In genomic region chr19:31755929-31756792, GRCm38 (mm10) we compare ENCODE assay signal across 8 mouse cellular contexts. TPM values are rescaled to one million over a fixed set of nuclear protein-coding genes. Genes with fewer than 3 reads are reported as not detected.
DNase-seq lines count a peak whose midpoint lies in the region; ATAC-seq and TF ChIP-seq lines count a peak whose summit lies in the region.

No protein-coding gene starts in this region.

- no peak overlapping the region for H3K27ac ChIP-seq in embryonic facial prominence, embryonic 11.5 days (replicated peaks; ENCODE audit: low read depth, low read length)
- H3K27ac ChIP-seq in heart, embryonic 13.5 days (replicated peaks): no peak overlapping the region
- no peak overlapping the region for H3K27ac ChIP-seq in liver, embryonic 12.5 days
- H3K27ac ChIP-seq in neural tube, embryonic 11.5 days (ENCODE audit: low read depth, low read length): no peak overlapping the region

- H3K4me2 ChIP-seq in embryonic facial prominence, embryonic 11.5 days (ENCODE audit: low read depth, low read length): no peak overlapping the region
- H3K4me2 ChIP-seq in heart, embryonic 13.5 days: peak overlapping the region; percentile 57
- peak overlapping the region; percentile 38; the same call in 1 of the 2 replicates for H3K4me2 ChIP-seq in liver, embryonic 12.5 days
- no peak overlapping the region; the same call in 1 of the 2 replicates for H3K4me2 ChIP-seq in neural tube, embryonic 11.5 days (ENCODE audit: low read depth)

- peaks cover 44% of the 10 kb centered on the region for H3K27me3 ChIP-seq in Patski
- H3K27me3 ChIP-seq in embryonic facial prominence, embryonic 11.5 days (ENCODE audit: control insufficient read depth, insufficient read depth, low read length): no peaks in the 10 kb centered on the region
- H3K27me3 ChIP-seq in heart, embryonic 13.5 days (replicated peaks): no peaks in the 10 kb centered on the region
- no peaks in the 10 kb centered on the region for H3K27me3 ChIP-seq in liver, embryonic 12.5 days (replicated peaks)
- H3K27me3 ChIP-seq in neural tube, embryonic 11.5 days (ENCODE audit: control insufficient read depth, insufficient read depth, low read length): no peaks in the 10 kb centered on the region

- CTCF ChIA-PET in Patski (lab: Charles Lee): interaction anchor here (1.0 to 1.1 kb wide), 2 partner anchors 10 to 13 kb away, joined by 3 read pairs; no protein-coding TSS in a partner anchor

- no peak overlapping the region for H3K9ac ChIP-seq in embryonic facial prominence, embryonic 11.5 days (replicated peaks; ENCODE audit: low read length)
- peak overlapping the region; percentile 25; the same call in 1 of the 2 replicates for H3K9ac ChIP-seq in heart, embryonic 13.5 days
- H3K9ac ChIP-seq in liver, embryonic 12.5 days: no peak overlapping the region
- H3K9ac ChIP-seq in neural tube, embryonic 11.5 days (ENCODE audit: low read length): no peak overlapping the region

- peak; percentile 67 for TF ChIP-seq CTCF in Patski (IDR thresholded peaks at IDR 0.05)

- ATAC-seq in Patski: peak; percentile 74
- peak; percentile 44; the same call in 1 of the 2 replicates for ATAC-seq in embryonic facial prominence, embryonic 11.5 days (replicated peaks; ENCODE audit: insufficient number of reproducible peaks, low FRiP score, low TSS enrichment, low read depth)
- no peak for ATAC-seq in heart, embryonic 13.5 days (ENCODE audit: extremely low read depth, insufficient number of reproducible peaks, low FRiP score, low TSS enrichment)
- ATAC-seq in liver, embryonic 12.5 days: 0 out of 2 replicates have a peak, but pooled peaks have one; percentile 35
- peak; percentile 67 for ATAC-seq in neural tube, embryonic 11.5 days (ENCODE audit: insufficient read depth, low FRiP score, low TSS enrichment)

- no peak overlapping the region for H3K4me3 ChIP-seq in embryonic facial prominence, embryonic 11.5 days (ENCODE audit: low read depth, low read length)
- H3K4me3 ChIP-seq in heart, embryonic 13.5 days: peak overlapping the region; percentile 17; the same call in 1 of the 2 replicates
- H3K4me3 ChIP-seq in liver, embryonic 12.5 days: no peak overlapping the region
- no peak overlapping the region for H3K4me3 ChIP-seq in neural tube, embryonic 11.5 days (ENCODE audit: low read depth, low read length)

- H3K9me3 ChIP-seq in embryonic facial prominence, embryonic 11.5 days (replicated peaks; ENCODE audit: control insufficient read depth, low read length): no peaks in the 10 kb centered on the region
- no peaks in the 10 kb centered on the region for H3K9me3 ChIP-seq in heart, embryonic 13.5 days
- no peaks in the 10 kb centered on the region for H3K9me3 ChIP-seq in liver, embryonic 12.5 days (replicated peaks)
- no peaks in the 10 kb centered on the region for H3K9me3 ChIP-seq in neural tube, embryonic 11.5 days (ENCODE audit: control insufficient read depth, low read length)

- in situ Hi-C loops in Patski (cut with MboI; ENCODE audit: low pct_unique_long_range_greater_than_20kb): loop anchor here (10.0 kb wide), 2 partner anchors 411 to 1091 kb away; no protein-coding TSS in a partner anchor

- H3K4me1 ChIP-seq in embryonic facial prominence, embryonic 11.5 days (ENCODE audit: control insufficient read depth, insufficient read depth, low read length): no peaks in the 10 kb centered on the region
- peaks cover 57% of the 10 kb centered on the region for H3K4me1 ChIP-seq in heart, embryonic 13.5 days
- H3K4me1 ChIP-seq in liver, embryonic 12.5 days: peaks cover 18% of the 10 kb centered on the region
- H3K4me1 ChIP-seq in neural tube, embryonic 11.5 days (ENCODE audit: control insufficient read depth, insufficient read depth, low read length): no peaks in the 10 kb centered on the region

- DNase-seq in CD4-positive helper T cell, adult 2 months (ENCODE audit: low read depth, low spot score): peak; percentile 15
- DNase-seq in Patski (ENCODE audit: low read depth, low spot score): no peak
- DNase-seq in embryonic facial prominence, embryonic 11.5 days (ENCODE audit: low spot score): peak; percentile 86
- peak; percentile 82 for DNase-seq in kidney, postnatal 10 days
- peak; percentile 62 for DNase-seq in neural tube, embryonic 11.5 days (ENCODE audit: low spot score)
- no peak for DNase-seq in natural killer cell, adult 2 months (ENCODE audit: low spot score in 2 of 2)

- H3K36me3 ChIP-seq in embryonic facial prominence, embryonic 11.5 days (replicated peaks; ENCODE audit: control insufficient read depth, insufficient read depth, low read depth, low read length): no peaks in the 10 kb centered on the region
- no peaks in the 10 kb centered on the region for H3K36me3 ChIP-seq in heart, embryonic 13.5 days
- no peaks in the 10 kb centered on the region for H3K36me3 ChIP-seq in liver, embryonic 12.5 days
- H3K36me3 ChIP-seq in neural tube, embryonic 11.5 days (ENCODE audit: control insufficient read depth, insufficient read depth, low read length): no peaks in the 10 kb centered on the region

- POLR2A ChIA-PET in Patski (lab: Charles Lee): interaction anchor here (0.7 kb wide), 1 partner anchor 735 kb away, joined by 8 read pairs; no protein-coding TSS in a partner anchor

- WGBS in embryonic facial prominence, embryonic 11.5 days: 37% methylated on average over 11 of the region's 11 CpGs
- 43% methylated on average over 11 of the region's 11 CpGs for WGBS in heart, embryonic 13.5 days
- WGBS in liver, embryonic 12.5 days (ENCODE audit: insufficient replicate concordance): 41% methylated on average over 11 of the region's 11 CpGs
- WGBS in neural tube, embryonic 11.5 days: 39% methylated on average over 11 of the region's 11 CpGs

RNA-seq across cellular contexts. Expression of gene Prkg1, which starts 8.7 kb away (rescaled TPM):
- not detected for polyA plus RNA-seq in Patski (2021)
- 7.1 and 8.0 TPM in 2 replicates for polyA plus RNA-seq in embryonic facial prominence, embryonic 11.5 days (2014; fragmentation: Nextera tagmentation; extraction: Ambion mirVana)
- polyA plus RNA-seq in heart, embryonic 13.5 days (2015; fragmentation: Nextera tagmentation; extraction: Ambion mirVana): 6.4 and 6.9 TPM in 2 replicates
- 1.4 and 1.6 TPM in 2 replicates for polyA plus RNA-seq in liver, embryonic 12.5 days (2016; fragmentation: Nextera tagmentation; extraction: Ambion mirVana)
- 7.7 and 8.2 TPM in 2 replicates for polyA plus RNA-seq in neural tube, embryonic 11.5 days (2014; fragmentation: Nextera tagmentation; extraction: Ambion mirVana)

Comparison
In these comparisons a context has a peak if more than half of its experiments do, and no peak if none do; other contexts are left out.
1. DNase-seq: peak in CD4-positive helper T cell, adult 2 months (single experiment), embryonic facial prominence, embryonic 11.5 days (single experiment), kidney, postnatal 10 days (single experiment) and neural tube, embryonic 11.5 days (single experiment); none in Patski (single experiment) and natural killer cell, adult 2 months (0 of 2).
2. H3K4me2 ChIP-seq: peak in heart, embryonic 13.5 days (single experiment) and liver, embryonic 12.5 days (single experiment); none in embryonic facial prominence, embryonic 11.5 days (single experiment) and neural tube, embryonic 11.5 days (single experiment).